Mouse (Mus musculus) bone marrow, adult 2 months (tissue): Measurements from ENCODE around the gene Cenph.

Experiments
- CTCF ChIP-seq: fragments of 200-500 bp; IDR thresholded peaks from 2 replicates; pipeline ENCODE4 v1.5.1; 2011; ENCODE audit warnings: low read length, control low read depth; ENCODE audit not compliant: control insufficient read depth, insufficient read depth
- POLR2A ChIP-seq: fragments of 200-500 bp; IDR thresholded peaks from 2 replicates; pipeline ENCODE4 v1.6.1; 2011; ENCODE audit warnings: low read depth, mild to moderate bottlenecking, control low read depth, low read length, borderline replicate concordance; ENCODE audit not compliant: control insufficient read depth

DNA sequence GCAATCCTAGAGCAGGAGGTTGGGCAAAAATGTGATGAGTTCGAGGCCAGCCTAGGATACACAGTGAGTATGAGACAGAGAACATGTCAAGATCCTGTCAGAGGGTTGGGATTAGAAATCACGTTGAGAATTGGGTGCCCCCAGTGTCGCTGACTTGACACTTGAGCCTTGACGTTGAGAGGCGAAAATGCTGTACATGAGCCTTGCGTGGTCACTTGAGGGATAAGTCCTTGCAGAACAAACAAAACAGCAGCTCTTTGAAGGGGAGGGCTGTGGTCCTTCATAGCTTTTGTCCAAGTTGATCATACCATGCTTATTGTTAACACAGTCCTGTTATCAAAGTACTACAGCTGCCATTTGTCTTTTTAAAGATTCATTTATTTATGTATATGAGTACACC lies 1.0 kb upstream of the Cenph start:
- TF ChIP-seq POLR2A (no peak), CTCF (no peak)
